Mouse (Mus musculus): ENCODE data around the gene Pou2f1. TPM values are rescaled to one million over a fixed set of nuclear protein-coding genes. Genes with fewer than 3 reads are reported as not detected.

Gene Pou2f1
- polyA plus RNA-seq, 1 experiment from 2014 or later, result 3.4 TPM

- peaks cover 17% of the 10 kb centered on the region for H3K4me1 ChIP-seq (ENCODE audit: insufficient read depth)
- no peak overlapping the region for H3K4me2 ChIP-seq (ENCODE audit: low read depth, low read length)
- no peaks in the 10 kb centered on the region for H3K27me3 ChIP-seq (ENCODE audit: insufficient read depth, low read length)
- peak; percentile 82 for DNase-seq
- H3K27ac ChIP-seq (ENCODE audit: low read depth), result no peak overlapping the region
- H3K9ac ChIP-seq (replicated peaks), result no peak overlapping the region
- ATAC-seq, result peak; percentile 53; the same call in 1 of the 2 replicates
- no peaks in the 10 kb centered on the region for H3K36me3 ChIP-seq (replicated peaks; ENCODE audit: insufficient read depth, low read length)
- 46% methylated on average over 10 of the region's 10 CpGs for WGBS (ENCODE audit: insufficient replicate concordance)
- H3K4me3 ChIP-seq (ENCODE audit: low read depth, low read length), result no peak overlapping the region
- no peak for TF ChIP-seq EP300 (IDR thresholded peaks at IDR 0.05; ENCODE audit: low read depth)
- TF ChIP-seq CTCF (IDR thresholded peaks at IDR 0.05; ENCODE audit: low read depth), result peak; percentile 95
- H3K9me3 ChIP-seq (ENCODE audit: low read length), result no peaks in the 10 kb centered on the region
Observed at GRCm38 (mm10) chr1:165853729-165854420, 148.6 kb downstream of the Pou2f1 start.

DNA sequence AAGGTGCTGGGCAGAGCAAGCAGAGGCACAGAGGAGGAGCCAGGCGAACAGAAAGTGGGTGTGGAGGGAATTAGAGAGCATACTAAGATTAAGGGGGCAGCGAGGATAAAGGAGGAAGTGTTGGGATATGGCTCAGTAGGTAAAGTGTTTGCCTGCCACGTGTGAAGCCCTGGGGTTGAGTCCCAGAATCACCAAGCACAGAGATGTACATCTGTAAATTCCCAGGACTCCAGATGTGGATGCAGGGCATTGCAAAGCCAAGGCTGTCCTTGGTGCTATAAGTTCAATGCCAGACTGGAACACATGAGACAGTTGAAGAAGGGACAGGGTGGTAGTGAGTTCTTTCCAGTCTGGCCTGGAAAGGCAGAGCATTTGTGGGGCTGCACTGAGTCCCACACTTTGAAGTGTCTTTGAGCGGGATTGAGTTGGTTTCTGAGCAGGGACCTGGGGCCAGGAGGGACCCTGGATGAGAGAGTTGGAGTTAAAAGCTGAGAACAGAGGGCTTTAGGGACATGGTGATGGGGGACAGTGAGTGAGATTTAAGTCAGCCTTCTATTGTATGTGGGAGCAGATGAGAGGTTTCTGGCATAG, 149.3 kb downstream of the Pou2f1 start:
- Histone ChIP-seq H3K36me3 (replicated peaks; ENCODE audit: insufficient read depth, low read length) (no peaks in the 10 kb centered on the region), H3K27ac (ENCODE audit: low read depth) (no peak overlapping the region), H3K4me1 (ENCODE audit: insufficient read depth) (peaks cover 22% of the 10 kb centered on the region), H3K4me3 (ENCODE audit: low read depth, low read length) (no peak overlapping the region), H3K9me3 (ENCODE audit: low read length) (no peaks in the 10 kb centered on the region), H3K27me3 (ENCODE audit: insufficient read depth, low read length) (no peaks in the 10 kb centered on the region), H3K9ac (replicated peaks) (no peak overlapping the region), H3K4me2 (ENCODE audit: low read depth, low read length) (no peak overlapping the region)
- ATAC-seq (no peak), DNase-seq (no peak)
- TF ChIP-seq CTCF (IDR thresholded peaks at IDR 0.05; ENCODE audit: low read depth) (no peak), EP300 (IDR thresholded peaks at IDR 0.05; ENCODE audit: low read depth) (no peak)
- WGBS (ENCODE audit: insufficient replicate concordance), result 53% methylated on average over 4 of the region's 4 CpGs

GRCm38 (mm10) chr1:165852131-165852530, 150.3 kb downstream of the Pou2f1 start:
- WGBS (ENCODE audit: insufficient replicate concordance), result 66% methylated on average over 5 of the region's 5 CpGs
- no peak overlapping the region for H3K27ac ChIP-seq (ENCODE audit: low read depth)
- H3K4me2 ChIP-seq (ENCODE audit: low read depth, low read length), result no peak overlapping the region
- no peaks in the 10 kb centered on the region for H3K36me3 ChIP-seq (replicated peaks; ENCODE audit: insufficient read depth, low read length)
- H3K4me1 ChIP-seq (ENCODE audit: insufficient read depth), result peaks cover 22% of the 10 kb centered on the region
- TF ChIP-seq EP300 (IDR thresholded peaks at IDR 0.05; ENCODE audit: low read depth) (no peak), CTCF (IDR thresholded peaks at IDR 0.05; ENCODE audit: low read depth) (no peak)
- H3K9ac ChIP-seq (replicated peaks), result no peak overlapping the region
- H3K27me3 ChIP-seq (ENCODE audit: insufficient read depth, low read length), result no peaks in the 10 kb centered on the region
- H3K9me3 ChIP-seq (ENCODE audit: low read length), result no peaks in the 10 kb centered on the region
- no peak for DNase-seq
- H3K4me3 ChIP-seq (ENCODE audit: low read depth, low read length), result no peak overlapping the region
- ATAC-seq, result no peak

GRCm38 (mm10) chr1:165849458-165850445, 152.7 kb downstream of the Pou2f1 start:
- DNase-seq (no peak), ATAC-seq (peak; percentile 53)
- Histone ChIP-seq H3K4me2 (ENCODE audit: low read depth, low read length) (no peak overlapping the region), H3K4me1 (ENCODE audit: insufficient read depth) (peaks cover 33% of the 10 kb centered on the region), H3K27ac (ENCODE audit: low read depth) (no peak overlapping the region), H3K27me3 (ENCODE audit: insufficient read depth, low read length) (peaks cover 13% of the 10 kb centered on the region), H3K9ac (replicated peaks) (no peak overlapping the region), H3K36me3 (replicated peaks; ENCODE audit: insufficient read depth, low read length) (no peaks in the 10 kb centered on the region), H3K9me3 (ENCODE audit: low read length) (no peaks in the 10 kb centered on the region), H3K4me3 (ENCODE audit: low read depth, low read length) (no peak overlapping the region)
- no peak for TF ChIP-seq CTCF (IDR thresholded peaks at IDR 0.05; ENCODE audit: low read depth)
- TF ChIP-seq EP300 (IDR thresholded peaks at IDR 0.05; ENCODE audit: low read depth), result no peak
- 50% methylated on average over 17 of the region's 17 CpGs for WGBS (ENCODE audit: insufficient replicate concordance)

- ATAC-seq (no peak), DNase-seq (no peak)
- Histone ChIP-seq H3K4me2 (ENCODE audit: low read depth, low read length) (no peak overlapping the region), H3K27me3 (ENCODE audit: insufficient read depth, low read length) (peaks cover 17% of the 10 kb centered on the region), H3K9me3 (ENCODE audit: low read length) (no peaks in the 10 kb centered on the region), H3K9ac (replicated peaks) (no peak overlapping the region), H3K36me3 (replicated peaks; ENCODE audit: insufficient read depth, low read length) (no peaks in the 10 kb centered on the region), H3K4me1 (ENCODE audit: insufficient read depth) (peaks cover 39% of the 10 kb centered on the region), H3K27ac (ENCODE audit: low read depth) (no peak overlapping the region), H3K4me3 (ENCODE audit: low read depth, low read length) (no peak overlapping the region)
- TF ChIP-seq EP300 (IDR thresholded peaks at IDR 0.05; ENCODE audit: low read depth), result no peak
- no peak for TF ChIP-seq CTCF (IDR thresholded peaks at IDR 0.05; ENCODE audit: low read depth)
- 24% methylated on average over 4 of the region's 4 CpGs for WGBS (ENCODE audit: insufficient replicate concordance)
Observed at GRCm38 (mm10) chr1:165848881-165849280, 153.6 kb downstream of the Pou2f1 start.

GRCm38 (mm10) chr1:165848417-165848816, 154.1 kb downstream of the Pou2f1 start:
- no peak for TF ChIP-seq EP300 (IDR thresholded peaks at IDR 0.05; ENCODE audit: low read depth)
- no peak for TF ChIP-seq CTCF (IDR thresholded peaks at IDR 0.05; ENCODE audit: low read depth)
- Histone ChIP-seq H3K27me3 (ENCODE audit: insufficient read depth, low read length) (peaks cover 21% of the 10 kb centered on the region), H3K4me1 (ENCODE audit: insufficient read depth) (peaks cover 39% of the 10 kb centered on the region), H3K4me3 (ENCODE audit: low read depth, low read length) (no peak overlapping the region), H3K4me2 (ENCODE audit: low read depth, low read length) (no peak overlapping the region), H3K9me3 (ENCODE audit: low read length) (no peaks in the 10 kb centered on the region), H3K27ac (ENCODE audit: low read depth) (no peak overlapping the region), H3K36me3 (replicated peaks; ENCODE audit: insufficient read depth, low read length) (no peaks in the 10 kb centered on the region), H3K9ac (replicated peaks) (no peak overlapping the region)
- WGBS (ENCODE audit: insufficient replicate concordance), result 68% methylated on average over 8 of the region's 8 CpGs
- ATAC-seq, result no peak
- DNase-seq, result no peak

Data from liver, postnatal 0 days (tissue).